Mouse (Mus musculus): ENCODE data around the gene C2cd3. TPM values are rescaled to one million over a fixed set of nuclear protein-coding genes. Genes with fewer than 3 reads are reported as not detected.

The C2cd3 gene
- total RNA-seq, 2 experiments from 2014 or later: 6.3 to 9.2 TPM

DNA sequence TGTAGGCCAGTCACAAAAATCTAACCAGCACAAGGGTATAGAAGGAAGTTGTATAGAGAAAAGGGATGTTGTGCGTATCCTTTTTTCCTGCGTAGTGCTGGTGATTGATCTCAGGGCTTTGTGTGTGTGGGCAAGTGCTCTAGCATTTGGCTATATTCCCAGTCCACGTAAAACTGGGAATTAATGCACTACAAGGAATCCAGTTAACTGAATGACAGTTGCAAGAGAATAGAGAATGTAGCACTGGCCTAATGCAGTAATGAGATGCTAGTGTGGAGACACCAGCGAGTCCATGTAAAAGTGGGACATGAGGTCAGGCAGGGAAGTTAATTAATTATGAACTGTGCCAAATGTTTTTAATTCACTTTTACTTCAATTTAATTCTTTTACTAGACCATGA is 30.7 kb downstream of the C2cd3 start:
- DNase-seq: no peak

DNA sequence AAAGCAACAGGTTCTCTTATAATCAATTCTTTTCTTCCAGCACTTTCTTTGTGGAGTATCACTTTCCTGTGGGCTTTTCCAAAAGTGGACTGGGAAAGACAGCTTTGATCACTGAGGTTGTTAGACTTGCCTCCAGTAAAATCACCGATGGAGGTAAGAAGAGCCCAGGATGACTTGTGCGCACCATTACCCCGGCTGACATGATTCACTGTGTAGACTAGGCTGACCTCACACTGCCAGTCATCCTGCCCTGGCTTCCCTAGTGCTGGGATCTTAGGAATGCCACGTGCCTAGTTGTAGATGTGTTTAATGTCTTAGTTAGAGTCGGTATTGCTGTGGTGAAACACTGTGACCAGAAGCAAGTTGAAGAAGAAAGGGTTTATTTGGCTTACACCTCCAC is 35.6 kb downstream of the C2cd3 start:
- no peak for DNase-seq

DNA sequence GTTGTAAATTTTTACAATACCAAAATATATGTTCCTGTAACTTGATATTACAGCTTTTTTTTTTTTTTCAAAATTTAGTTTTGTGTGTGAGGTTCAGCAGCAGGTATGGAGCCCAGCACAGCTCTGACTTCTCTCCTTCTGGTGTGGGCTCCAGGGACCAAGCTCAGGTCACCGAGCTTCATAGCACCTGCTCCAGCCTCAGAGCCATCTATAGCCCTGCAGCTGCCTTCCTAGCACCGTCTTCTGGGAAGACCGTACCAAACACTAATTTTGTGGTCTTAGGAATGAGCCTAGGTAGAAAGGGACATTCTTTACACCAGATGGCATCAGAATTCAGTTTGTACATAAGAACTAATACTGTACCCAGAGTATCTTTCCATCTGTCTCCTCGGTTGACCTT is 36.7 kb downstream of the C2cd3 start:
- DNase-seq: no peak

DNA sequence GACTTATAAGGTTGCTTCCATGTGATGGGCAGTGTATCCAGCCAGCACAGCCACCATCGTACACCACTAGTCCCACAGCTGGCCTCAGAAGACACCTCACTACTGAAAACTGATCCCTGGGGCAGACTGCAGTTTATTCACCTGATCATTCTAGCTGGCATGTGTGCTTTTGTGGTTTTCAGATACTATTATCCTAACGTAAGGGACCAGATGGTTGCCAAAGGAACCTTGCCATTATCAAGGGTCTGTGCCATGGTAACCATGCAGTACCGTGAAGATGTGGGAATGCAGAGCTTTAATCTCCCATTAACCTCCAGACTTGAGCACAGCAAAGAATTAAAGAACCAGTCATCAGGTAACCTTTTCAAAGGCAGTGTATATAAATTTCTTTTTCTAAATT is 53.8 kb downstream of the C2cd3 start:
- DNase-seq: no peak

DNA sequence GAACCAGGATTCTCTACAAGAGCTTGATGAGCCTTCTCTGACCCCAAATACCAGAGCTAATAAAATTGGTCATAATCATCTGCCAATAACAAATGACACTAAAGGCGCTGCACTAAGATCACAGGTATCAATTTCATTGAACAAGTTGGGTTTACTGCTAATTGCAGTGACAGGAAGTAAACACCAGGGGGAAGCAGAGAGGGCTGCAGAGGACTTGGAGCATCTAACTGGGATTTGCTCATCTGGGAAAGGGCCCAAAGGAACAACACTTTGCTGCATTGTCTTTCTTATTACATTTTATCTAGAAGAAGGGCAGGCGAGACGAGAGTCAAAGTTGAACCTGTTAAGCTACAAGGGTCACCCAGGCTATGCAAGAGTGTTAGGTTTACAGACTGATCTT is 57.1 kb downstream of the C2cd3 start:
- DNase-seq: peak; percentile 55

- no peak for DNase-seq
Measured at GRCm38 (mm10) chr7:100429911-100430310, 57.9 kb downstream of the C2cd3 start.

GRCm38 (mm10) chr7:100431103-100431502 is 59.1 kb downstream of the C2cd3 start:
- DNase-seq: peak; percentile 26

- DNase-seq: no peak
Measured at GRCm38 (mm10) chr7:100433295-100433694, 61.3 kb downstream of the C2cd3 start.

DNA sequence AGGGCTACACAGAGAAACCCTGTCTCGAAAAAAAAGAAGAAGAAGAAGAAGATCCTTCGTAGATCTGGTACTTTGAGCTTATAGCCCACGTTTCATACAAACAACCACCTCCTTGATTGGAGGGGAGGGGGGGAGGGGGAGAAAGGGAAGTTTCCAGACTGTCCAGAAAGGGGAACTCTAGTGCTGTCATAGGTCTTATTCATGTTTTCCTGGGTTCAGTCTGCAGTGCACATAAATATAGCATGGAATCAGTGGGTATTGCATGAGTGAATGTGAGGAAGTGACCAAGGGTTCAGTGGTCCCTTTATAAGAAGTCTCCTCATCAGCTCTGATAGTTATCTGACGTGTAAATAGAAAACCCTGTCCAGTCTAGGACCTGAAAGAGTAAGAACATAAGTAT is 71.7 kb downstream of the C2cd3 start:
- no peak for DNase-seq

GRCm38 (mm10) chr7:100446271-100446670 is 74.2 kb downstream of the C2cd3 start:
- DNase-seq: no peak

DNA sequence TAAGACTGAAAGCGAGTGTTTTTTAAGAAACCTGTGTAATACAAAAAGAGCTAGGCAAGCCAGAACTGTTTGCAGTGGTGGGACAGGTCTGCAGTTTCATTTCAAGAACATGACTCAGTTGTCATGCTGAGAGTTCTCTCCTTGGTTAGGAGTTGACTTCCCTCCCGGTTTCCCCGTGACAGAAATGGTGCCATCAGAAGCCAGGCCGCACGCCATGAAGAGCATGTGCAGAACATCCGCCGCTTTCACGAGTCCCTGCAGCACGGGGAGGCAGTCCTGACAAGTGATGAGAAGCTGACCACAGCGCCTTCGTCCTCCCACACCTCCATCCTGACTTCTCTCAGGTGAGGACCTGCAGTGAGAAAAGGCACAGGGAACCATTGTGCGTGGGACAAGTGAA is 76.5 kb downstream of the C2cd3 start:
- DNase-seq: no peak

GRCm38 (mm10) chr7:100448985-100449384 is 77.0 kb downstream of the C2cd3 start:
- DNase-seq: no peak

DNA sequence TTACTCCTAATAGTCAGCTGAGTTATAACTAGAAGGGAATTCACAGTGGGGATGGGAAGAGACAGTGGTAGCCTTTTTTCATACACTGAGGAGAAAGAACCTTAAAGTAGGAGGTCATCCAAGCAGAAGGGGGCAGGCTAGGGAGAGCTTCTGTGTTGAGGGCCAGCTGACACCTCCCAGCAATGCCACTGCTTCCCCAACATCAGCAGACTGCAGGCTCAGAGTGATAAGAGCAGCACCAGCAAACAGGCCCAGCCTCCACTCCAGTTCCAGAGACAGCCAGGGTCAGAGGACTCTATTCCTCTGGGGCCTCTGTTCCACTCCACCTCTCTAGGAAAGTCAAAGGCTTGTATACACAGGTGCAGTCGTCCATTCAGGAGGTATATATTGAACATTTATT is 86.1 kb downstream of the C2cd3 start:
- DNase-seq: no peak

- DNase-seq: no peak
Measured at GRCm38 (mm10) chr7:100459862-100460261, 87.8 kb downstream of the C2cd3 start.

- DNase-seq: peak; percentile 38
Measured at GRCm38 (mm10) chr7:100461621-100462151, 89.7 kb downstream of the C2cd3 start.

GRCm38 (mm10) chr7:100463194-100463593 is 91.2 kb downstream of the C2cd3 start:
- DNase-seq: no peak

- DNase-seq: no peak
Measured at GRCm38 (mm10) chr7:100463757-100464156, 91.7 kb downstream of the C2cd3 start.

DNA sequence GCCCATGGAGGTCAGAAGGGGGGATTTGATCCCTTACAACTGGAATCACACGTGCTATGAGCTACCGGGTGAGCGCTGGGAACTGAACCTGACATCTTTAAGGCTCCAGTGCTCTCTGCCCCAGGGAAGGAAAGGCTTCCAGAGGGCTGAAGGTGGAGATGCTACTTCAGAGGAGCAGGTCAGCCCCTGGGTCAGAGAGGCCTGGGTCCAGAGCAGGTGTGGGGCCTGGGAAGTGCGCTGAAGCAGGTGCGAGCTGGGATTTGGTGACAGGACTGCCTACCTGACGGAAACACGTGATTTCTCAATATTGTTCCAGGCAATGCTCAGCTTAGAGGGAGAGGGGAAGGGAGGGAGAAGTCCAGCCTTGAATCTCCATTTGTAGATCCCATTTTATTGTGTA is 92.2 kb downstream of the C2cd3 start:
- no peak for DNase-seq

DNA sequence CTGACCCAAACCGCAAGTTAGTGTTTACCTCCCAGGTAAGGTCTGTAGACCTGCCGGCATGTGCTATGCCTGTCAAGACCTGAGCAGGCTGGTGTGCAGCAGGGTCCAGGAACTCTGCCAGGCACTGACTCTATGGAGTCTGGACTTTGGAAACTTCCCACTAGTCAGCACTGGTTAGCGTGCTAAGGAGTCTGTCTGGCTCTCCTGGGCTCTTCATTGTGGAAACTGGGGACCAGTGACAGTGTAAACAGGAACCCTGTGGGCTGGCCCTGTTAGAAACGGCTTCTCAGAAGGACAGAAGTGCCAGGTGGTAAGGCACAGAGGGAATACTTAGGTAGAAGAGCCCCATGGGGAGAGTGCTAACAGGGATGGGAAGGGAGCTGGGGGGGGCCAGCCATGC is 93.2 kb downstream of the C2cd3 start:
- peak; percentile 32 for DNase-seq

- peak; percentile 91 for DNase-seq
Measured at GRCm38 (mm10) chr7:100465656-100466309, 93.8 kb downstream of the C2cd3 start.

- no peak for DNase-seq
Measured at GRCm38 (mm10) chr7:100466781-100467510, 94.9 kb downstream of the C2cd3 start.

DNA sequence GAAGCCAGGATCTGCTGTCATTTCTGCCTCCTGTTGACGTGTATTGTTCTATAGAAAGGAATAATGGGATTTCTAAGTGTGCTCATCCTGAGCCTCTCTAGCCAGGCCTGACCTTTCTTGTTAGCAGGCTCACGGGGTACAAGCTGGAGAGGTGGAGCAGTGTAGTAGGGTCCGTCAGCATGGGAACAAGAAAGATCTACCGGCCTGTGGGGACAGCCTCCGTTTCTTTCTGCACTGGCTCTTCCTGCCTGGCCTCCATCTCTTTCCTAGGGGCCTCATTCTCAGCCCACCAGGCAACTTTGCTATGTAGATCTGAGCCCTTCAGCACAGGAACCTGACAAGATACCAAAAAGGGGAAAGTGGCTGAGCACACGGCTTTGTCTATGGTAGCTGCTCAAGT is 96.7 kb downstream of the C2cd3 start:
- no peak for DNase-seq

- no peak for DNase-seq
Measured at GRCm38 (mm10) chr7:100469502-100469901, 97.5 kb downstream of the C2cd3 start.

All from gastrocnemius, postnatal 10 days (tissue).